Mouse (Mus musculus) C2C12 (cell line): ENCODE results near the gene Canx.

Experiments used
- CEBPB ChIP-seq: IDR thresholded peaks from one replicate; pipeline ENCODE4 v1.6.1; 2011; ENCODE audit warnings: low read depth, mild to moderate bottlenecking, control low read depth, moderate library complexity
- CTCF ChIP-seq: IDR thresholded peaks from one replicate; pipeline ENCODE4 v1.5.1; 2011; ENCODE audit not compliant: control insufficient read depth, insufficient read depth, insufficient read length
- FOSL1 ChIP-seq: IDR thresholded peaks from one replicate; pipeline ENCODE4 v1.8.0; 2011; ENCODE audit warnings: mild to moderate bottlenecking, low read length; ENCODE audit not compliant: poor library complexity, insufficient read depth, severe bottlenecking
- MYOD1 ChIP-seq: IDR thresholded peaks from one replicate; pipeline ENCODE4 v1.6.1; 2011; ENCODE audit warnings: low read depth; ENCODE audit not compliant: control insufficient read depth, insufficient read length
- MYOG ChIP-seq: IDR thresholded peaks from one replicate; pipeline ENCODE4 v1.6.1; 2011; ENCODE audit not compliant: control insufficient read depth, insufficient read length; ENCODE audit errors: extremely low read depth
- USF1 ChIP-seq: IDR thresholded peaks from one replicate; pipeline ENCODE4 v1.6.1; 2011; ENCODE audit warnings: low read depth, mild to moderate bottlenecking, control low read depth, moderate library complexity

- TF ChIP-seq MYOG: no peak
- no peak for TF ChIP-seq CTCF
- TF ChIP-seq CEBPB: no peak
- TF ChIP-seq USF1: no peak
- TF ChIP-seq MYOD1: no peak
- TF ChIP-seq FOSL1: no peak
These were observed 46.5 kb downstream of the Canx start for GRCm38 (mm10) chr11:50279005-50279404.
